Mouse (Mus musculus): ENCODE results near the gene Zfp451. TPM values are rescaled to one million over a fixed set of nuclear protein-coding genes. Genes with fewer than 3 reads are reported as not detected.

Zfp451 gene
- 10 to 100 TPM; 39.3 to 45.1 TPM for total RNA-seq (2023)

GRCm38 (mm10) chr1:33813868-33814794, at the start of gene Zfp451:
TSS of gene Zfp451 (minus strand) at chr1:33814595.

GRCm38 (mm10) chr1:33757491-33758041, 56.8 kb downstream of the Zfp451 start, which contains the start of gene Bag2:
TSS of gene Bag2 (minus strand) at chr1:33757795.

GRCm38 (mm10) chr1:33719733-33720225, 94.6 kb downstream of the Zfp451 start, which contains the start of gene Rab23:
TSS of gene Rab23 (plus strand) at chr1:33719887.

Other genes with a start within 250 kb of the Zfp451 start
- 10 to 100 TPM; 13.5 to 14.7 TPM for gene Prim2, start 144.8 kb downstream of the Zfp451 start, total RNA-seq (2023)
- gene Rab23, start 94.7 kb downstream of the Zfp451 start, total RNA-seq (2023), result 1 to 10 TPM; 5.5 to 7.4 TPM
- gene Bag2, start 56.8 kb downstream of the Zfp451 start, total RNA-seq (2023), result 1 to 10 TPM; 2.0 to 3.0 TPM
- gene Bend6, start 93.2 kb upstream of the Zfp451 start, total RNA-seq (2023), result 1 to 10 TPM; 1.4 to 3.2 TPM
- gene Dst, start 93.6 kb upstream of the Zfp451 start, total RNA-seq (2023), result 1 to 10 TPM; 2.8 to 3.5 TPM

Measured in B cell, adult 67 days (primary cell).